Mouse (Mus musculus) mouse trophoblast stem cell (cell line): ENCODE measurements around the gene Tsga10.
"Not testable (repeated sequence)": the region's sequence is repeated elsewhere in the genome, so short reads cannot be mapped to it uniquely, and the experiment has no call there.

Source experiments
- in situ Hi-C, 2 experiments: fragments of 300-500 bp; cut with MseI, MboI; formaldehyde crosslinking; loops; 2 replicates in 1 of 2; 3 replicates in 1 of 2; pipeline ENCODE4 v1.15.1; 2025

The Tsga10 gene

DNA sequence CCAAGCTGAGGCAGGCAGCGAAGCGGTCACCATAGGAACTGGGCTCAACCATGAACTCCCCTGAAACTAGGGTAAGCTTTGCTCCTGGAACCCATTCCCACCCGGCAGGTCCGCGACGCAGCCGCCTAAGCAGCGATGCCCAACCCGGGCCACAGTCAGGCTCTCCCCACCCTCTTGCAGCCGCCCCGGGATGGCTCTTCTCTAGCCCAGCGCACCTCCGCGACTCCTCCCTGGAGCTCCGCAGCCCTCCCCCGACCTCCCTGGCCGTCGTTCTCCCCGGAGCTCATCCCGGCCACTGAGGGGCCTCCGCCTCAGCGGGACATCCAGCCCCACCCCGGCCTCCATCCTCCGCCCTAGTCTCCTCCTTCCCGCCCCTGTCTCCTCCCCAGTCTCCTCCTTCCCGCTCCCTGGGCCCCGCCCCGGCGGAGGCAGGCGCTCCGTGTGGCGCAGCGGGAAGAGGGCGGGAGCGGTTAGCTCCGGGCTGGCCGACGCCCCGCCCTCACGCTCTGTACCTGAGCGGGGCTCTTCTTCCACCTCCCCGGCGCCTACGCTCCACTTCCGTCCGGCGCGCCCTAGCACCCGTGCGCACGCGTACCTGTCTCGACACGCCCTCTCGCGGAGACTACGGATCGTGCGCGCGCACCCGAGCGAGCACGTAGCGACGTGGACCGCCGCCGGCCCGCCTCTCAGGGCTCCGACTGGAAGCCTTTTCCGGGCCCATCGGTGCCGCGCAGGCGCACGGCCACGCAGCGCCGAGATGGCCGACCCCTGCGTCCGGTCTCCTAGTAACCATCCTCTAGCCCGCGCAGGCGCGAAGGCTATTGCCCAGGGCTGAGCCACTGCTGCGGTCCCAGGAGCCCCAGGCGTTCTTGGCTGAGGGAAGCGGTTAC lies 1.5 kb downstream of the Tsga10 start:
- in situ Hi-C loops: loop anchor here (10.0 kb wide), 3 partner anchors 140 to 190 kb away; partner anchors contain the start of gene 2010300C02Rik (in 1 of the 2)

DNA sequence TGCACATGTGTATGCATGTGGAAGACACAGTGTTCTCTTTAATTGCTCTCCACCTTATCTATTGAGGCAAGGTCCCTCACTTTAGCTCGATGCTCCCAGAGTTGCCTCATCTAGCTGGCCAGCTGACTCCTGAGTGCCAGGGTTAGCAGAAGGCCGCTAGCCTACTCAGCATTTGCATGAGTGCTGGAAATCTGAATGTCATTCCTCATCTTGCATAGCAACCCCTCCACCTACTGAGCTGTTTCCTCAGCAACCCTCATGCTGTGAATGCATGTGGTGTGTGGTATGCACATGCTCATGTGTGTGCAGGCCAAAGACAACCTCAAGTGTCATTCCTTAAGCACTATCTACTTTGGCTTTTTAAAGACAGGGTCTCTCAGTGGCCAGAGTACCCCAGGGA lies 15.5 kb downstream of the Tsga10 start:
- in situ Hi-C loops: no loop called here

GRCm38 (mm10) chr1:37846878-37847277 lies 19.4 kb downstream of the Tsga10 start:
- in situ Hi-C loops: no loop called here

- in situ Hi-C loops: no loop called here
Observed at GRCm38 (mm10) chr1:37831681-37832080, 34.5 kb downstream of the Tsga10 start.

DNA sequence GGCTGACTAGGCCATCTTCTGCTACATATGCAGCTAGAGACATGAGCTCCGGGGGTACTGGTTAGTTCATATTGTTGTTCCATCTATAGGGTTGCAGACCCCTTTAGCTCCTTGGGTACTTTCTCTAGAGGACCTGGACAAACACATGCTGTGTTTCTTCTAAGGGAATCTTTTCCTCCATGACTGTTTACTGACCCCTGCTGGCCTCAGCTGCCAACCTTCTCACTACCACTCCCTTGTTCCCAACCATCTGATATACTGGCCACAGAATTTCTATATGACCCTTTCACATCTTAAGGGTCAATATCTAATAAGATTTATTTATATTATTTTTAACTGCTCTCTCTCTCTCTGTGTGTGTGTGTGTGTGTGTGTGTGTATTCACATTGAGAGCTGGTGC lies 63.9 kb downstream of the Tsga10 start:
- in situ Hi-C loops: not testable (repeated sequence)

- in situ Hi-C loops: no loop called here
Observed at GRCm38 (mm10) chr1:37800298-37800697, 65.9 kb downstream of the Tsga10 start.

DNA sequence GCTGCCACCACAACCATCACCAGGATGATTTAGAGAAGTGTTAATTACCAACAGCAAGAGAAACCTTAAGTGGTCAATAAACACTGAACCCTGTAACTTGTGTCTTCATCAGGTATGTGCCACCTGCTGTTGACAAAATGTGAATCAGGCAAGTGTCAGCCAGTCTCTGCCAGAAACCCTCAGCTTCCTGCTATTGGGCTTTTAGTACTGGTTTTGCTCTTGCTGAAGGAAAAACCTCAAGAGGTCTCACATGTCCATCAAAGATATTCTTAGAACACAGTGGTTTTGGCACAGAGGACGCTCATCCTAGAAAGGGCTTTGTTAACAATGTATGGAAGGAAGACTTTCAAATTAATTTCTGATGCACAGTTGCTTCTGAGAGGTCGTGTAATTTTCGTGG lies 66.7 kb downstream of the Tsga10 start:
- in situ Hi-C loops: no loop called here

DNA sequence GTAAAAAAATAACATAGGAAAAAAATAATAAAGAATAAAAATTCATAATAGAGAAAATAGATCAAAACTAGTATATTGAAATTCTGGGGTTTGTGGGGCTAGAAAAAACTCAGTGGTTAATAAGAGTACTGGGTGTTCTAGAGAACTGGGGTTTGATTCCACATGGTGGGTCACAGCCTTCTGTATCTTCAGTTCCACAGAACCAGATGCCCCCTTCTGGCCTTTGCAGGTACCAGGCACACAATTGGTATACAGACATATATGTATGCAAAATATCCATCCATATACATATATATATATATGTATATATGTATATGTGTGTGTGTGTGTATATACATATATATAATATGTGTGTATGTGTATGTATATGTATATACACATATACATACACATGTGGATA lies 106.8 kb downstream of the Tsga10 start:
- in situ Hi-C loops: no loop called here

GRCm38 (mm10) chr1:37744650-37745259 lies 121.5 kb downstream of the Tsga10 start:
- in situ Hi-C loops: no loop called here

- in situ Hi-C loops: no loop called here
Observed at GRCm38 (mm10) chr1:37742602-37743270, 123.5 kb downstream of the Tsga10 start.

DNA sequence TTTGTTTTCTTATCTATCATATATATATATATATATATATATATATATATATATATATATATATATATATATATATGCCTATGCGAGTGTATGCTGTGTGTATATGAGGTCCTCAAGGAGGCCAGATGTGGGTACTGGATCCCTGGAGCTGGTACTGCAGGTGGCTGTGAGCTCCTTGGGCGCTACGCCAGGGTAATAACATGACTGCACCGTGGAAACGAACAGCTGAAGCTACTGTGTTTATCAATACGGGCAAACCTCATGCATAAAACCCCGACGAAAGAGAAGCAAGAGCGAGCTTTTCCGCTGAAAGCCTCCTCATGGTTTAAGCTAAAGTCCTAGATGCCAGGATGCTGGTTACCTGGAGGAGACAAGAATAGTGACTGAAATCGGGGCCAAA lies 124.1 kb downstream of the Tsga10 start:
- in situ Hi-C loops: no loop called here

DNA sequence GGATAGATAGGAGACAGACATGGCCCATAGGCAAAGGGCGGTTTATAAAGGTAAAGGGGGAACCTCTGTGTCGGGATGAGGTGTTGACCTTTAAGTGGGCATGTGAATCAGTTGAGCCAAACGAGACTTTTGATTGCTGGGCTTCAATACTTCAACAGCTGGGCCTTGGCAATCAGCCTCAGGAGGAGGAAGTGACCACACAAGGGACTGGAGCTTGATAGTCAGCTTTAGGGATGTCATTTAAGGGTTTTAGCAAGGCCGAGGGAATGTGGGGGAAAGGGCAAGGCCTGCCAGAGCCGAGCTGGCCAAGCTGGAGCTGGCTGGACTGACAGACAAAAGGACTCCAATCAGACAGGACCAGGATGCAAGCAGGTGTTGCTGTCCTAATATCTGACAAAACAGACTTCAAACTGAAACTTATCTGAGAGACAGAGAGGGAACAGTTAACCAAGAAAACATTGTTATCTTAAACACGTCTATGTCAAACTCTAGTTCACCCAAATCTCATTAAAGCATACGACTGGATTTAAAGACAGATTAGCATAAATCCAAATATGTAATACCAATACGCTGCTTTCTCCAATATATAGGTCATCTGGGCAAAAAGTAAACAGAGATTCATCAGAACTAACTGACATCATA lies 125.9 kb downstream of the Tsga10 start:
- in situ Hi-C loops: no loop called here

GRCm38 (mm10) chr1:37738895-37739294 lies 127.3 kb downstream of the Tsga10 start:
- in situ Hi-C loops: no loop called here

DNA sequence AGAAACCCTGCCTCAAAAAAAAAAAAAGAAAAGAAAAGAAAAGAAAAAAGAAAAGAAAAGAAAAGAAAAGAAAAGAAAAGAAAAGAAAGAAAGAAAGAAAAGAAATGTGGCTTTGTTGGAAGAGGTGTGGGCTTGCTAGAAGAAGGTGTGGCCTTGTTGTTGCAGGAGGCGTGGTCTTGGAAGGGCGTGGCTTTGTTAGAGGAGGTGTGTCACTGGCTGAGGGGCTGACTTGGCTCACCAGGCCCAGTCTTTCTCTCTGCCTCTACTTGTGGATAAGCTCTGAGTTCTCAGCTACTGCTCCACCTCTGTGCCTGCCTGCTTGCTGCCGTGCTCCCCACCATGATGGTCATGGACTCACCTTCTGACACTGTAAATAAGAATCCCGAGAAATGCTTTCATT lies 129.2 kb downstream of the Tsga10 start:
- in situ Hi-C loops: no loop called here

- in situ Hi-C loops: no loop called here
Observed at GRCm38 (mm10) chr1:37735932-37736331, 130.3 kb downstream of the Tsga10 start.

- in situ Hi-C loops: no loop called here
Observed at GRCm38 (mm10) chr1:37734841-37735240, 131.4 kb downstream of the Tsga10 start.

DNA sequence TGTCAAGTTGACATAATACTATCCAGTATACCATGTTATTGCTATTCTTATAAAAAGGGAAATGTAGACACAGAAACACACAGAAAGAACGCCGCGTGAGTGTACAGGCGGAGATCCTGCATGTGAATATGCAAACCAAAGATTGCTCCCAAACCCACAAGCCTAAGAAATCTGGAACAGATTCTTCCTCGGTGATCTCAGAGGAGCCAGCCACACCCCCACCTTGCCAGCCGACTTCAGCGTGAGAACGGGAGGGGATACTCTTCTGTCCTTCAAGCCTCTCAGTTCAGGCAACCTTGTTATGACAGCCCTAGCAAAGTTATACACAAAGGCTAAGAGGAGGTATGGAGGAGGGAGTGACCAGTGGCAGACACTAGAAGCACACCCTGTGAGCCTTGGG lies 136.9 kb downstream of the Tsga10 start:
- in situ Hi-C loops: loop anchor here in 1 of 2 experiments (10.0 kb wide), 1 partner anchor 135 kb away; the partner anchor contains the start of gene Tsga10

GRCm38 (mm10) chr1:37728053-37728452 lies 138.2 kb downstream of the Tsga10 start:
- in situ Hi-C loops: loop anchor here in 1 of 2 experiments (10.0 kb wide), 1 partner anchor 137 kb away; the partner anchor contains the start of gene Tsga10

DNA sequence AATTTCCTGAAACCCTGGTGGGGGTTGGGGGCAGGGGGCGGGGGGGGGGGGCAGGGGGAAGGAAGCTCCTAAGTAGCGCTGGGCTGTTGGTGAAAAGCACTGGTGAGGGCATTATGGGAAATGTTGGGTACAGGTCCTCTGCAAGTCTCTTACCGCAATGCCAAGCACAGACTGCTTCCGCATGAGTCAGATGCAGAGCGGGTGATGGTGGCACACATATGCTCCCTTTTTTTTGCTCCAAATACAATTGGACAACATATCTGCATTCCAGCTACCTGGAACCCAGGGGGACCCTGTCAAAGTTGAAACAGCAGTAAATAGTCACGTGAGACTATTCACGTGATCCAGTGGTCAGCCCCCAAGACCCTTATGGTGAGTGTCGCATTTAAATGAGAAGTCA lies 139.0 kb downstream of the Tsga10 start:
- in situ Hi-C loops: loop anchor here in 1 of 2 experiments (10.0 kb wide), 1 partner anchor 138 kb away; the partner anchor contains the start of gene Tsga10

- in situ Hi-C loops: loop anchor here in 1 of 2 experiments (10.0 kb wide), 1 partner anchor 138 kb away; the partner anchor contains the start of gene Tsga10
Observed at GRCm38 (mm10) chr1:37726426-37726825, 139.8 kb downstream of the Tsga10 start.

- in situ Hi-C loops: loop anchor here in 1 of 2 experiments (10.0 kb wide), 1 partner anchor 139 kb away; the partner anchor contains the start of gene Tsga10
Observed at GRCm38 (mm10) chr1:37725880-37726279, 140.3 kb downstream of the Tsga10 start.
